Mouse (Mus musculus) limb, embryonic 15.5 days (tissue): ENCODE results near the gene Ttll4. TPM values are rescaled to one million over a fixed set of nuclear protein-coding genes. Genes with fewer than 3 reads are reported as not detected.

ENCODE experiments used
- ATAC-seq: fragments of 200-750 bp; cut with Nextera tagmentation; 2 replicates; pipeline ENCODE4 v1.8.0; 2017; ENCODE audit warnings: low read depth, moderate TSS enrichment; ENCODE audit not compliant: insufficient number of reproducible peaks, low FRiP score, low TSS enrichment
- H3K27ac ChIP-seq: fragments of 300-500 bp; sonication (generic); 2 replicates; pipeline ENCODE4 v1.5.1; 2015; ENCODE audit warnings: moderate library complexity, mild to moderate bottlenecking, inconsistent platforms
- H3K27me3 ChIP-seq: fragments of 300-500 bp; sonication (generic); 2 replicates; pipeline ENCODE4 v1.6.1; 2015; ENCODE audit warnings: inconsistent platforms
- H3K36me3 ChIP-seq: fragments of 300-500 bp; sonication (generic); 2 replicates; pipeline ENCODE4 v1.6.1; 2015; ENCODE audit warnings: inconsistent platforms
- H3K4me1 ChIP-seq: fragments of 300-500 bp; sonication (generic); 2 replicates; pipeline ENCODE4 v1.6.1; 2015; ENCODE audit warnings: inconsistent platforms
- H3K4me2 ChIP-seq: fragments of 300-500 bp; sonication (generic); 2 replicates; pipeline ENCODE4 v1.6.1; 2015; ENCODE audit warnings: mild to moderate bottlenecking, inconsistent platforms
- H3K4me3 ChIP-seq: fragments of 300-500 bp; sonication (generic); 2 replicates; pipeline ENCODE4 v1.5.1; 2015; ENCODE audit warnings: mild to moderate bottlenecking, inconsistent platforms
- H3K9ac ChIP-seq: fragments of 300-500 bp; sonication (generic); 2 replicates; pipeline ENCODE4 v1.6.1; 2015; ENCODE audit warnings: inconsistent platforms
- H3K9me3 ChIP-seq: fragments of 300-500 bp; sonication (generic); 2 replicates; pipeline ENCODE4 v1.6.1; 2016; ENCODE audit warnings: inconsistent platforms
- WGBS: fragments of 180-500 bp; shearing (Covaris S2); methylation state at CpG from one replicate; pipeline ENCODE4 v1.1.7; 2015; 5-methylcytosine and 5-hydroxymethylcytosine counted together
- polyA plus RNA-seq: library from polyadenylated mRNA; unstranded; fragments of >200 nt; fragmentation: Nextera tagmentation; extraction: Ambion mirVana; gene quantifications from 2 replicates; pipeline ENCODE4 v1.2.1, GENCODE M21; 2015

The Ttll4 gene
- polyA plus RNA-seq: 10.3 and 12.3 TPM in 2 replicates

GRCm38 (mm10) chr1:74661448-74662195, at the start of gene Ttll4:
Gene Ttll4 (plus strand): TSS chr1:74661745.
- H3K27ac ChIP-seq: peak within 1 kb of the TSS; percentile 78
- H3K36me3 ChIP-seq: peaks cover 2% of the 10 kb centered on the region; the same call in 1 of the 2 replicates
- H3K9ac ChIP-seq: peak within 1 kb of the TSS; percentile 58
- H3K9me3 ChIP-seq: no peaks in the 10 kb centered on the region
- ATAC-seq: peak; percentile 97
- H3K4me3 ChIP-seq: peak within 1 kb of the TSS; percentile 73
- H3K4me1 ChIP-seq: peaks cover 6% of the 10 kb centered on the region; the same call in 1 of the 2 replicates
- under 1% methylated on average over 64 of the region's 66 CpGs for WGBS
- peak within 1 kb of the TSS; percentile 54 for H3K4me2 ChIP-seq
- H3K27me3 ChIP-seq: no peaks in the 10 kb centered on the region

GRCm38 (mm10) chr1:74624183-74624582, 37.4 kb upstream of the Ttll4 start:
- 77% methylated on average over 1 of the region's 1 CpGs for WGBS
- ATAC-seq: no peak
- Histone ChIP-seq H3K4me3 (no peak overlapping the region), H3K9me3 (no peaks in the 10 kb centered on the region), H3K36me3 (peaks cover 40% of the 10 kb centered on the region), H3K9ac (no peak overlapping the region), H3K27me3 (no peaks in the 10 kb centered on the region), H3K27ac (no peak overlapping the region), H3K4me2 (no peak overlapping the region), H3K4me1 (no peaks in the 10 kb centered on the region)

- no peaks in the 10 kb centered on the region for H3K9me3 ChIP-seq
- no peak overlapping the region for H3K4me3 ChIP-seq
- ATAC-seq: no peak
- H3K36me3 ChIP-seq: peaks cover 40% of the 10 kb centered on the region
- WGBS: 84% methylated on average over 4 of the region's 4 CpGs
- H3K4me1 ChIP-seq: no peaks in the 10 kb centered on the region
- H3K27ac ChIP-seq: no peak overlapping the region
- no peak overlapping the region for H3K4me2 ChIP-seq
- H3K9ac ChIP-seq: no peak overlapping the region
- no peaks in the 10 kb centered on the region for H3K27me3 ChIP-seq
Observed at GRCm38 (mm10) chr1:74626076-74626475, 35.5 kb upstream of the Ttll4 start.

- Histone ChIP-seq H3K9me3 (no peaks in the 10 kb centered on the region), H3K9ac (no peak overlapping the region), H3K4me3 (no peak overlapping the region), H3K4me2 (no peak overlapping the region), H3K4me1 (no peaks in the 10 kb centered on the region), H3K27me3 (no peaks in the 10 kb centered on the region), H3K27ac (no peak overlapping the region), H3K36me3 (peaks cover 35% of the 10 kb centered on the region)
- ATAC-seq: no peak
- WGBS: 54% methylated on average over 7 of the region's 7 CpGs
Observed at GRCm38 (mm10) chr1:74628001-74628400, 33.5 kb upstream of the Ttll4 start.

- no peak for ATAC-seq
Observed at GRCm38 (mm10) chr1:74632734-74633133, 28.8 kb upstream of the Ttll4 start.

GRCm38 (mm10) chr1:74643524-74643923, 18.0 kb upstream of the Ttll4 start:
- 72% methylated on average over 2 of the region's 2 CpGs for WGBS
- Histone ChIP-seq H3K4me3 (no peak overlapping the region), H3K27ac (no peak overlapping the region), H3K4me2 (no peak overlapping the region), H3K9me3 (no peaks in the 10 kb centered on the region), H3K9ac (no peak overlapping the region), H3K4me1 (no peaks in the 10 kb centered on the region), H3K27me3 (no peaks in the 10 kb centered on the region), H3K36me3 (no peaks in the 10 kb centered on the region)
- no peak for ATAC-seq

More at GRCm38 (mm10) chr1:74632734-74633133, 28.8 kb upstream of the Ttll4 start:
- no peak overlapping the region for H3K27ac ChIP-seq
- WGBS: 85% methylated on average over 4 of the region's 4 CpGs
- H3K4me3 ChIP-seq: no peak overlapping the region
- H3K27me3 ChIP-seq: no peaks in the 10 kb centered on the region
- H3K4me2 ChIP-seq: no peak overlapping the region
- peaks cover 15% of the 10 kb centered on the region for H3K36me3 ChIP-seq
- H3K9me3 ChIP-seq: no peaks in the 10 kb centered on the region
- H3K9ac ChIP-seq: no peak overlapping the region
- no peaks in the 10 kb centered on the region for H3K4me1 ChIP-seq

GRCm38 (mm10) chr1:74643926-74644325, 17.6 kb upstream of the Ttll4 start:
- Histone ChIP-seq H3K4me3 (no peak overlapping the region), H3K9ac (no peak overlapping the region), H3K36me3 (no peaks in the 10 kb centered on the region), H3K4me1 (no peaks in the 10 kb centered on the region), H3K27ac (no peak overlapping the region), H3K9me3 (no peaks in the 10 kb centered on the region), H3K27me3 (no peaks in the 10 kb centered on the region), H3K4me2 (no peak overlapping the region)
- no peak for ATAC-seq

- no peak for ATAC-seq
- Histone ChIP-seq H3K36me3 (peaks cover 2% of the 10 kb centered on the region; the same call in 1 of the 2 replicates), H3K4me1 (peaks cover 6% of the 10 kb centered on the region; the same call in 1 of the 2 replicates), H3K27me3 (no peaks in the 10 kb centered on the region), H3K4me3 (peak overlapping the region; percentile 73), H3K9ac (peak overlapping the region; percentile 58), H3K27ac (peak overlapping the region; percentile 78; the same call in 1 of the 2 replicates), H3K9me3 (no peaks in the 10 kb centered on the region), H3K4me2 (peak overlapping the region; percentile 54)
- WGBS: 2% methylated on average over 13 of the region's 13 CpGs
Observed at GRCm38 (mm10) chr1:74662253-74662865, 814 bp downstream of the Ttll4 start.

GRCm38 (mm10) chr1:74665153-74665552, 3.6 kb downstream of the Ttll4 start:
- Histone ChIP-seq H3K27me3 (no peaks in the 10 kb centered on the region), H3K27ac (no peak overlapping the region), H3K36me3 (peaks cover 2% of the 10 kb centered on the region; the same call in 1 of the 2 replicates), H3K9ac (no peak overlapping the region), H3K4me1 (peaks cover 6% of the 10 kb centered on the region; the same call in 1 of the 2 replicates), H3K4me3 (no peak overlapping the region), H3K9me3 (no peaks in the 10 kb centered on the region), H3K4me2 (no peak overlapping the region)
- no peak for ATAC-seq
- WGBS: 61% methylated on average over 6 of the region's 6 CpGs

- no peak overlapping the region for H3K4me2 ChIP-seq
- WGBS: 89% methylated on average over 3 of the region's 3 CpGs
- no peaks in the 10 kb centered on the region for H3K27me3 ChIP-seq
- H3K4me1 ChIP-seq: no peaks in the 10 kb centered on the region
- H3K27ac ChIP-seq: no peak overlapping the region
- no peak overlapping the region for H3K9ac ChIP-seq
- no peak for ATAC-seq
- H3K4me3 ChIP-seq: no peak overlapping the region
- H3K36me3 ChIP-seq: peaks cover 14% of the 10 kb centered on the region
- no peaks in the 10 kb centered on the region for H3K9me3 ChIP-seq
Observed at GRCm38 (mm10) chr1:74668371-74668770, 6.8 kb downstream of the Ttll4 start.

- Histone ChIP-seq H3K4me2 (no peak overlapping the region), H3K9ac (no peak overlapping the region), H3K27me3 (no peaks in the 10 kb centered on the region), H3K4me1 (no peaks in the 10 kb centered on the region), H3K4me3 (no peak overlapping the region), H3K27ac (no peak overlapping the region), H3K9me3 (no peaks in the 10 kb centered on the region), H3K36me3 (peaks cover 21% of the 10 kb centered on the region)
- no peak for ATAC-seq
- WGBS: 78% methylated on average over 7 of the region's 7 CpGs
Observed at GRCm38 (mm10) chr1:74672731-74673130, 11.2 kb downstream of the Ttll4 start.

- Histone ChIP-seq H3K9ac (no peak overlapping the region), H3K4me2 (no peak overlapping the region), H3K4me3 (no peak overlapping the region), H3K27ac (no peak overlapping the region), H3K9me3 (no peaks in the 10 kb centered on the region), H3K36me3 (peaks cover 55% of the 10 kb centered on the region), H3K4me1 (no peaks in the 10 kb centered on the region), H3K27me3 (no peaks in the 10 kb centered on the region)
- ATAC-seq: no peak
- 72% methylated on average over 3 of the region's 3 CpGs for WGBS
Observed at GRCm38 (mm10) chr1:74676863-74677262, 15.3 kb downstream of the Ttll4 start.
